Mouse (Mus musculus) spleen, postnatal 36 days (tissue): ENCODE data around the gene Olfr455.

Experiments
- DNase-seq, 2 experiments: peaks; one replicate each; pipeline ENCODE4 v3.0.0; 2022; ENCODE audit warnings: low spot score in 2 of 2, mixed read lengths in 1 of 2

Olfr455 gene

GRCm38 (mm10) chr6:42487114-42487513 lies 60.3 kb downstream of the Olfr455 start, which contains the start of gene Olfr456:
TSS of gene Olfr456 (minus strand) at chr6:42487214.
- no peak for DNase-seq
